Mouse (Mus musculus) spleen, postnatal 36 days (tissue): ENCODE data around the gene Cpsf2.
"Not testable (repeated sequence)": the region's sequence is repeated elsewhere in the genome, so short reads cannot be mapped to it uniquely, and the experiment has no call there.

Source experiments
- DNase-seq, 2 experiments: peaks; one replicate each; pipeline ENCODE4 v3.0.0; 2022; ENCODE audit warnings: low spot score in 2 of 2, mixed read lengths in 1 of 2

Cpsf2 gene

DNA sequence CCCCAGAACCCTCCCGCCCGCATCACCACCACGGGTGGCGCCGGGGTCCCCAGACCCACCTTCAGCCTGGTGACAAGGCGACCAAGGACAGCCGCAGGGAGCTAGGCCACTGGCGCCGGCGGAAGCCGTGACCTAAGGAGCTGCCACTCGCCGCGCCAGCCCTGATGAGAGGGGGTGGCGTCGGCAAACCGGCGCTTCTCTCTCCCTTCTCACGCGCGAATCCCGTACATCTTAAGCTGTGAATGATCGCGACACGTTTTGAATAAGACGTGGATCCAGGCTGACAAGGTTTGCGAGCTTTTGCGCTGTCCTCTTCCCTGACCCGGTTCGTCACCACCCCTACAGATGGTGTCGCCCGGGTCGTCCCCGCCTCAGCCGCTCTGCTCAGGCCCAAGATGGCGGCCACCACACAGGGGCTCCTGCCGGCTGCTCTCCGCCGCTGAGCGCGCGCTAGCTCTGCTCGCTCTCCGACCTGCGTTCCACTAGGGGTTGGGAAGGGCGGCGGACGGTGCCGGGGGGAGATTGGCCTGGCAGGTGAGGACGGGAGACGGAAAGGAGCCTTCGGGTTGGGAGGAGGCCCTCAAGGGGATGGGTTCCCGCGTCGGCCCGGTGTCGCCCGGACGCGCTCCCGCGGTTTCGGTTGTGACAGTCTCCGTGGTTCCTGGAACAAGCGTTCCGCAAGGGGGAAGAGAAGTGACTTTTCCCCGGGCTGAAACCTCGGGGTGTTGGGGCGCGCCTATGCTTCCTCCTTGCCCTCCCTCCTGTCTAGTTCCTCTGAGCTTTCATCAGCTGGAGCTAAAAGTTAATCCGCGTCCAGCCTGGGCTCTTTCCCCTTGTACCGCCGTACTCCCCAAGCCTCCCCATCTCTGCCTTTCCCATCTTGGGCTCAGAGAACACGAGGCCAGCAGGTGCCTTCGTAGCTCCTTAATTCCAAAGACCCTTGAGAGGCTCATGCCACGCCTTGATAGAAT is at the start of gene Cpsf2:
Gene Cpsf2 (plus strand): TSS at position 388 of the 971 bp plus-strand sequence.
- peak; percentile 76 to 78 for DNase-seq

DNA sequence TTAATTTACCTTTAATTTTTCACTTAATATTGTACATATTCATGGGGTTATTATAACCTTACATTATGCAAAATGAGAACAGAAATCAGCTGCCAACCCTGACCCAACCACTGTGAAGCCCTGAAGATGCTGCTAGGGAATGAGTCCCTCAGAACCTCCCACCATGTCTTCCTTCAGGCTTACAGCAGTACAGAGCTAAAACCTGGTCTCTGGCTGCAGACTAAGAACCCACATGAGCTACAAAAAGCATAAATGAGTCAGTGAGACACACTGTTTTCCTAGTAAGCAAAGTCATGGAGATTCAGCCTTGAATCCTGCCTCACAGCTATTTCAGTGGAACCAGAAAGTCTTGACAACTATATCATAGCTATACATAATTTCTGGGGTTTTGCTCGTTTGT is 47.4 kb upstream of the Cpsf2 start:
- no peak for DNase-seq

DNA sequence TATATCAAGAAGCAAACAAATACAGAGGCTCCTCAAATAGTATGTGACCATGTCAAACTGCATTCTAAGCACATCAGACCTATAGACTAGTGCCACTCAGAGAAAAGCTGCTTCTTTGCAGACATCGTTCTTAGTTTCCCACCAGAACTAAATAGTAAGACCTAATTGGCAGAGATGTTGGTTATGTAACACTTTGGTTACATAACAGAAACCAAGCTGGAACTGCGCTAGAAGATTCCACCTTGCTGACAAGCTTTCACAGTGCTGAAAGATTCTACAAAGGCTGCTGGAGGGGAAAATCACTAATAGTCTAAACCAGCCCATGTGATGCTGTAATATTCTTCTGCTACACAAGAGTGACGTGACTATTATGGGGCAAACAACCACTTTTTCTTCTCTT is 40.6 kb upstream of the Cpsf2 start:
- DNase-seq = no peak

DNA sequence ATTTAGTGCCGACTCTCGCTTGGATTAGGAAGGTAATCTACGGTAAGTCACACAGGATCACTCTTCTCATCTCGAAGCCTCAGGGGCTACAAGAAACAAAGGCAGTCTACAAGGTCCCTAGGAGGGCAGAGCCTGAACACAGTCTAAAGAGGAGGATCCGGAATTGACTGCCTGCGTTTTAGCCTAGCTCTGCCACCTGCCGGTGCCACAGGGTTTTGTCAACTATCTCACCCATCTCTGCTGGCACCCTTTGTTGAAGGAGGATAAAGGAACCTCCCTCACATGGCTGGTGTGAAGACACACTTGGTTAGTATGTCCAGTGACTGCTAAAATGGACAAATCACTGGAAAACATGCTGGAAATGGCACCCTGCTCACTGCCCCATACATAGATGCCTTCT is 38.2 kb upstream of the Cpsf2 start:
- DNase-seq = no peak

DNA sequence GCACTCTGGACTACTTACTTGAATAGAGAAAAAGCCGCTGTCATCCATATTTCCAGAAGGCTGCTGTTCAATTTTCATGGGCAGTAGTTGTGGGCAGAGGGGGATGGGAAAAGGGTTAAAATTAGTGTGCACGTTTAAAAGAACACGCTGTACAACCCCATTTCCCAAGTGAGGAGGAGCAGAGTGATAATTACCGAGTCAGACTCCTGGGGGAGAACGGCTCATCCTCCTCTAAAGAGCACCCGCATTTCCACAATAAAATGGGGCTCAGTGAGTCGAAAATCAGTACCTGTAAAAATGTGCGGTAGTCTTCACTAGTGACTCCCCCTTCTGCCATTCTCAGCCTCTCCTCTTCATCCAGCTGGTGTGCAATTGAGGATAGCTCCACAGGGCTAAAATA is 27.8 kb upstream of the Cpsf2 start:
- no peak for DNase-seq

DNA sequence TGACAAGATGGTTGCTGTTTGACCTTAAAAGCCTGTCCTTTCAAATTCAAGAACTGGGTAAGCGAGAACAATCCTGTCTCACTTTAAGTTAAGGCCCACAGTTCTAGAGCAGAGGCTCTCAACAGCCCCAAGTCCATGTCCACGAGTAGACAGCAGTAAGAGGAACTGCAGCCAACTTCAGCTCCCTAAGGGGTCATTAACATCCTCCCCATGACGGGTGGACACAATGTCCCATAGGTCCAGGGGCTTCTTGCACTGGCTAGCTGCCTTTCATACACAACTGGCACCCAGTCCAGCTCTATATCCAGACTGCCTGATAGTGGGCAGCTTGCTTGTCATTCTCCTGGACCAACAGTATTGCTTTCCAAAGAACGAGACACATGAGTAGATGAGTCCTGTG is 27.0 kb upstream of the Cpsf2 start:
- no peak for DNase-seq

DNA sequence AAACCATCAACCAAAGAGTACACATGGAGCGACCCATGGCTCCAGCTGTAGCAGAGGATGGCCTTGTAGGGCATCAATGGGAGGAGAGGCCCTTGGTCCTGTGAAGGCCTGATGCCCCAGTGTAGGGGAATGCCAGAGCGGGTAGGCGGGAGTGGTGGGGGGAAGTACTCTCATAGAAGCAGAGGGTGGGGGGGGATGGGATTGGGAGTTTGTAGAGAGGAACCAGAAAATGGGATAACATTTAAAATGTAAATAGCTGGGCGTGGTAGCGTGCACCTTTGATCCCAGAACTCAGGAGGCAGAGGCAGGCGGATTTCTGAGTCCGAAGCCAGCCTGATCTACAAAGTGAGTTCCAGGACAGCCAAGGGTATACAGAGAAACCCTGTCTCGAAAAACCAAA is 20.0 kb upstream of the Cpsf2 start:
- DNase-seq = not testable (repeated sequence)

DNA sequence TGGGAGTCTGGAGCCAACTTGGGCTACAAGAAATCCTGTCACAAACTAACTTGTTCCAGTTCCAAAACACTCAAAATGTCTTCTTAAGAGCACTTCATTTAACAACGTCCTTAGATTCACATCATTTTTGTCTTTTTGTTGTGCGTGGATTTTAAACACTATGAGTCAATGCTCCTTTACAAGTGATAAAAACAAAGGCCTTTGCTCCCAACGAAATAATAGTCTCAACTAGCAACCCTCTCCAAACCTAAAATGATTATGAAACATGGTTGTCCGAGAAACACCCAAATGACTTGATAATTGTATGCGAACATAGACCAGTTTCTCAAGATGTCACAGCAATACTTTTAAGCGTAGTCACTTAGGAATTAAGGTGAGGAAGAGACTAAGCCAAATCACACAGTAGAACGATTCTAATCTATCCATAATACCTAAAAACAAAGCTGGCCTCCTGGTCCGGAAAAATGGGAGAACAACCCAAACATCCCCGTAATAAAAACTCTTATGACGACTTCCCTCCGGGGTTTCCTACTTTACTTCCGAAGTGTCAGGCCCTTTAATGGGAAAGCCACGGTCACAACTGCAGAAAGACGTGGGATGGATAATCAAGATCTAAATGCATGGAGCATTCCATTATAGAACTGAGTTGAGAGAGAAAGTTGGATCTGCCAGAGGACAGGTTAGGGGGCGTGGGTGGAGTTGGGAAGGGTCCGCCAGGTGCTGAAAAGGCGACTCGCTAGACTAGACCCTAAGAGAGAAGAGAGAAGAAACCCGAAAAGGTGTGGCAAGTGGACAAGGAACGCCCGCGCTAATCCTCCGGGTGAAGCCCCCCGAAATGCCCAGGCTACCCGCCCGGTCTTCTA is 18.5 kb upstream of the Cpsf2 start:
- no peak for DNase-seq

DNA sequence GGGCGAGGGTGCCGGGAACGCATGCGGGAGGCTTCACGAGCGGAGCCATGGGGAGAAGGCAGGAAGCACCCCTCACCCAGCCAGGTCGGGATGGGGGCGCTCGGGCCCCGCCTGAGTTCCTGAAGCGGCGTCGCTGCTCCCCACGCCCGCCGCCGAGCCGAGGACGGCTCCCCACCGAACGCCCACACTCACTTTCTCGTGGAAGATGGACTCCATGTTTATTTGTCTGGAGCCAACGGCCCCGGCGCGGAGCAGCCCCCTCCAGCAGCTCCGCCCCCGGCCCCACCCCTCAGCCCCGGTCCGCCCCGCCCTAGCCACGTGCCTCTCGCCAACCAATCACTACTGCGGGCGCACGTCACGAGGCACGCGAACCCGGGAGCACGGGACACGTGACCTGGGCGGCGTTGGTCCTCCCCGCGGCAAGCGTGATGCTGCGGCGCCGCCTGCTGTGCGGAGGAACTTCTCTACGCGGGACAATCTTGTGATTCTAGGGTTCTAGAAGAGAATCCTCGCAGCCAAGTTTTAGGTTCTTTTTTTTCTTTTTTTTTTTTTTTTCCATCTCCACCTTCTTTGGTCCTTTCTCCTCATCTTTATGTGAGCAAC is 17.7 kb upstream of the Cpsf2 start, which contains the start of gene Atxn3:
Gene Atxn3 (minus strand): TSS at position 305 of the 603 bp plus-strand sequence.
- peak; percentile 96 to 97 for DNase-seq

DNA sequence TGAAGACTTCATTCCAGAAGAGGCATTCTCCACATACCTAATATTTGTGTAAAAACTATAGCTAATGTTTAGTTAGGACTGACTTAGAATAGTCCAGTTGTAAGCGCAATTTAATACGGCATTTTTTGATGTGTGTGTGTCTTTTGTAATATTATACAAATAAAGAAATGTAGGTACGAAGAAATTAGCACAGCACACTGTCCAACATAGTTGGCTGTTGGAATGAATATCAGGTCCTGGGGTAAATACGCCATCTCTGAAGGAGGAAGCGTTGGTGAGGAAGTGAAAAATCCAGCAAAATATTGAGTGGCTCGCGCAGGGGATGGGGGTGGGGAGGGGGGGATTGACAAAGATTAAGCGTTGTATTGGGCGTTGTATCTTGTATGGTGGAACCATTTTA is 17.2 kb upstream of the Cpsf2 start:
- DNase-seq = no peak

DNA sequence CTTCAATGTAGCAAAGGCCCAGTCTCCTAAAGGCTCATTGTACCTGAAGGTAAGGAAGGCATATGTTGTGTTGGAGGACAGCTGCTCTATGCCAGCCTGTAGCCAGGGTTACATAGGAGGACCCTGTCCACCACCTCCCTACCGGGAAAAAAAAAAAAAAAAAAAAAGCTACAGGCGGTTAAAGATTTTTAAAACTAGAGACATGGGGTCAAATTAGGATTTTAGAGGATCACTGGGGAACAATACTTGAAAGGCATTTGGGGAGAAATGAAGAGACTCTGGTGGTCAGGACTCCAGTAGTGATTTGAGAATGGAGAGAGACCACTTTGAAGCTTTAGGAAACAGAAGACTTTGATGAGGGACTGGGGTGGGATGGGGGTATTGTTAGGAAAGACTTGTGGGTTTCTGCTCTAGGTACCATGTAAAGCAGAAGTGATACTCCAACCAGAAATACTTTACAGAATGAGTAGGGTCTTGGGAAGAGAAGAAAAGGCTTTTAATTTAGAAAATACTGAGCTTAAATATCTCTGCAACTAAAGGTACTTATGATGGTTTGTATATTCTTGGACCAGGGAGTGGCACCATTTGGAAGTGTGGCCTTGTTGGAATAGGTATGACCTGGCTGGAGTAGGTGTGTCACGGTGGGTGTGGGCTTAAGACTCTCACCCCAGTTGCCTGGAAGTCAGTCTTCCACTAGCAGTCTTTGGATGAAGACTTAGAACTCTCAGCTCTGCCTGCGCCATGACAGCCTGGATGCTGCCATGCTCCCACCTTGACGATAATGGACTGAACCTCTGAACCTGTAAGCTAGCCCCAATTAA is 16.6 kb upstream of the Cpsf2 start:
- peak; percentile 5 to 30 for DNase-seq

DNA sequence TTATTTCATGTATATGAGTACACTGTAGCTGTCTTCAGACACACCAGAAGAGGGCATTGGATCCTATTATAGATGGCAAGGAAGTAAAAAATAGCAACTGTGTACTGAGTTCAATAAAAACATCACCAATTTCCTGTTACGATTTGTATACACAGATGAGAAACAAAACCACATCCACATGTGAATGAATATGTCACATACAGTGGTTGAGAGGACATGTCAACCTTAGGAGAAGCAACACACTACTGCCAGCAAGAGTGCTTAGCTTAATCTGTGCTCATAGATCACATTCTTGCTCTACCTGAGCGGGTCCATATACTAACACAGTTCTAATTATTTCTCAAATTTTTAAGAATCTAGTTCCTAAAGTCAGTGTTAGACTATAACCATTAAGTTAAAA is 4.5 kb upstream of the Cpsf2 start:
- DNase-seq = no peak

DNA sequence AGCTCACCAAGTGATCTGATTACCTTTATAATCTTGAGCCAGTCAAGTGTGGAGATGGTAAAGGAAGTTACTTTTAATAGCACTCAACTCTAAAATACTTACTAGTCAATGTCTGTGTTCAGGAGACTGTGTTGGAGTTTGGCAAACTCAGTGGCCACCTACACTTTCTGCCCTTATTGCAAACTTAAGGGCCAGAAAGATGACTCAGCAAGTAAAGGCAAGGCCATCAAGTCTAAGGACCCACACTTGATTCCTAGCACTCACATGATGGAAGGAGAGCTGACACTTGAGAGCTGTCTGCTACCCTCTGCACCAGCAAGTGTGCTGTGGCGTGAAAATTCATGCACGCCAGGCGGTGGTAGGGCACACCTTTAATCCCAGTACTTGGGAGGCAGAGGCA is 3.6 kb upstream of the Cpsf2 start:
- no peak for DNase-seq

DNA sequence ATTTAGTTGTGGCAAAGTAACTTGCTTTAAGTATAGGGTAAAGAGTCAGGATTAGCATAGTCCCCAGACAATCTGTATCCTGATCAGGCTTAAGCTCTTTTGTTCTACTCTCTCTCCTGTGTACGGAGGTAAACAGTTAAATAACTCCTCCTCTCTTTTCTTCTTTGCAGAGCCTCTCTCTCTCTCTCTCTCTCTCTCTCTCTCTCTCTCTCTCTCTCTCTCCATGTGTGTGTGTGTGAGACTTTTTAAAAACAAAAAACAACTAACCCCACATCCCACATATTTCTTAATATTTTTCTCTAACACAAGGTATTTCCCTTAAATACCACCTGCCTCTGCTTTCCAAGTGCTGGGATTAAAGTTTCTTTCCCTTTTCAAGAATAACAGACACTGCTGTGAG is 1.2 kb upstream of the Cpsf2 start:
- DNase-seq = no peak

DNA sequence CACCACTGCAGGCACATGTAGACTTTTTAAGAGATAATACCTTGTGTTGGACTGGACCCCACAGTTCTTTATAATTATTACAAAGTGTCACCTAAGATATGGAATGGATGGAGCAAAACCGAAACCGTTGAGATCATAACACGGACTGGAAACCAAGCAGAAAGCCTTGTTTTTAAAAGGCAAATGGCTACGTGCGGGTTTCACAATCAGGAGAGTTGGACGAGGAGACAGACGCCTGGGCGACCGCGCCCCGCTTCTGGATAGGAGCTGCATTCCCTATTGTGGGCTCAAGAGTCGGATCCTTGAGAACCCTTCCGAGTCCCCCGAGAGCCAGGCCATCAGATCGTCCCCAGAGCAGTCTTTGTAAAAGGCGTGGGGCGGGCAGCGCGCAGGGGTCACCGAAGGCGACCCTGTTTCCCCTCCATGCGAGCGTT is 604 bp upstream of the Cpsf2 start:
- DNase-seq = no peak

DNA sequence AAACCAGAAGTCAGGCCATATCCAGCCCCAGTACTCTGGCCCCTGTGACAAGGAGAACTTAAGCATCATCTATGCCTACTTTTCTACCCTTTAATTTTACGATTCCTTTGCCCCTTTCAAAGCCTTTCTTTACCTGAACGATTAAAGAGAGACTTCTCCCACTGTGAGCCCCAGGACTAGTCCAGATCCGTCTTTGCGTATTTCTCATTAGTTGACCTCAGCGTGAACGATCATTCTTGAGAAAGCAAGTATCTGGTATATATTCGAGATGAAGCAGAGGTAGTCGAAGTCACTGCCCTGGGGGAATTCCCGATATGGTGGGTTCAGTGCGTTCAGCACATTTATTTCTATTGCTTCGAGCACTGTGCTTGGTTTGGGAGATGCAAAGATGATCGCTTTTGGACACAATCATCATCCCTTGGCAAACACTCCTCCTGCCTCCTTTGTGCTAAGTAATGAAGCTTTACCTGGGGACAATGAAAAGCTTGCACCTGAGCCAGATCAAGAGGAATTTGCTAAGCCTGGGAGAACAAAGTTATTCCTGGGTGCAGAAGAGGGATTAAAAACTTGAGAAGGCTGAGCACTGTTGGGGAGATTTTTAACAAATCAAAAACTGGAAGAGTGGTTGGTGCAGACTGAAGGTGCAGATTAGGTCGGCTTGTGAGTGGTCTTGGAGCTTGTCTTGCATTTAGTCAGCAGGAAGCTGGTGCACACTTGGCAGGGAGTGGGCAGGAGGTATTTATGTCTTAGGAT is 1.0 kb downstream of the Cpsf2 start:
- DNase-seq = peak in 1 of 2 experiments; percentile 19

DNA sequence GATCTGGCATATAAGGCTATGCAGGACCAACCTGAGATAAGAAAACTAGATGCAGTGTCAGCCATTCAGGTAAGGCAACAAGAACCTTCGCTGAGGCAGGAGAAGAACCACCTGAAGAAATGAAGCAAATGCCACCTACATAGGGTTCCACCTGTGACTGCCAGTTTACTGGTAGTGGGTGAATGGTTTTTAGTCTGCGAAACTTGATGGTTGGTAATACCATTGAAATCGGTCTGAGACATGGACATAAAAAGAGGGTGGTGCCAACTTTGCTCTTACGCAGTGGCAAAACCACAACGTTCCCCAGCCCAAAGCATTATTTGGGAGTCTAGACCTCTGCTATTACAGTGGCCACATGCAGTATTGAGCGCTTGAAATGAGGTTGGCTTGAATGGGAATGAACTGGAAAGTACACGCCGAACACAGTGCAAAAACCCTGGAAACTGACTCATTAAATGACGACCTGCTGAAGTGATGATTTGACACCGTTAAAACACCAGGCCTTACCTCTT is 1.7 kb downstream of the Cpsf2 start:
- no peak for DNase-seq

DNA sequence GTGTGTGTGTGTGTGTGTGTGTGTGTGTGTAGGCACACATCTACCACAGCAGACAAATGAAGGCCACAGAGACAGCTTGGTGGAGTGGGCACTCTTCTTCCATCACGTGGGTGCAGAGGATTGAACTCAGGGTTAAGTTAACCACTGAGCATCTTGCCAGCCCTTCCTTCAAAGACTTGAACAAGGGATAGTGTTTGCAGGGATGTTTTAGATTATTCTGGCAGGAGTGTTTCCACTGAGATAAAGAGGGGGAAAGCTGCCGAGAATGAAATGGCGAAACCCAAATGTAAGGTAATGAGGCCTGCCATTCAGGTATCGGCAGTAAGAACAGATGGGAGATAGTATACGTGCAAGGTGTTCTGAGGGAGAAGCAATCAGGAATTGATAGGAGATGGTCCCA is 2.4 kb downstream of the Cpsf2 start:
- no peak for DNase-seq

DNA sequence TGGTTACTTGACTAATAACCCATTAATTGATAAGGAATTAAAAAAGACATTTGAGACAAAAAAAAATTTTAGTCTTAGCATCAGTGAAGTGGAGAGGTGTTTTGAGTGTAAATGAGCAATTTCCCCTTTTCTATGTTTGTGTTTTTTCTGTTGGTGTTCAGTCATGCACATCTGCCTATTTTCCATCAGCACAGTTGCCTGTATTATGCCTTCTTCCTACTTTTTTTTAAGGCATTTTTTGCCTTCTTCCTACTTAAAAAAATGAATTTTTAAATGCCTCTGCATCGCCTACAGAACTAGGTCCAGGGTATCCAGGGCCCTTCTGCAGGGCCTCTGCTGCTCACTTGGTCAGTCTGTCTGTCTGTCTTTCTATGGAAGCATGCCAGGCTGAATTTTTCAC is 2.8 kb downstream of the Cpsf2 start:
- DNase-seq = peak; percentile 33 to 36

DNA sequence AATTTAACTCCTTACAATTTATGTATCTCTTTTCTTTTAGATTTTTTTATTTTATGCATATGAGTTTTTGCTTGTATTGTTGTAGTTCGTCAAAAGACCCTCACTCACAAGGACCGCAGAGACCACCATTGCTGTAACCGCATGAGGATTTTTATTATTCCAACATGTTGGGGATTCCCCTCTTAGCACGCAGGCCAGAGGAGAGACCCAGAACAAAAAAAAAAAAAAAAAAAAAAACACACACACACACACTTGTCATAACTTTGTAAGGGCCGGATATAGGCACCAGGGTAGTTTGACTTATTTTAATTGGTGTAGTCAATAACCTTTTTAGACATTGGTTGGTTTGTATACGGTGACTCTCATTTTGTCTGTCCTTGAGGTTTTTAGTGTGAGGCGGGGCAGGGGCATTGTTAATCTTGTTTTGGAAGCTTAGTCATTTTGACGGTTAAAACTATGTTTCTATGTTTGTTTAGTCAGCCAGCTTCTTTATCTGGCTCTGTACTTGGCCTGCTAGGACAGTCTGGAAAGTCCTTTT is 3.5 kb downstream of the Cpsf2 start:
- no peak for DNase-seq
